Comparison of ENCODE assay signal across 23 mouse cellular contexts in the genomic region with DNA sequence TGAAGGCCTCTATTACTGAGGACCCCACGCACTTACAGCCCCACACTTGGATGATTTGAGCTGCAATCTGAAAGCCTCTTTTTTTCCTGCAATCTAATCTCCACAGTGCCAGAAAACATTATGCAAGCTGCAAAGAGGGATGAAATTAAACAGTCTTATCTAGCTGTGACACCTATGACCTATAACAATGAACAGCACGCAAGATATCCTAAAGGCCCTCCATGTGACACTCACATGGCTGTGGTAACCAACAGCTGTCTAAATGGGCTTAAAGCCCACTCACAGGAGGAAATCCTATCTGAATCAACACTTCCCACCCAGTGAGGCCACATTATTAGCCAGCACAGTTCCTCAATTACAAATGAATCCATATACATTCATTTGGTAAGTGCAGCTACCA. TPM values are rescaled to one million over a fixed set of nuclear protein-coding genes. Genes with fewer than 3 reads are reported as not detected.
A peak's percentile ranks its signal among the peaks of the same experiment; 100 is the strongest.
DNase-seq lines count a peak whose midpoint lies in the region; ATAC-seq and TF ChIP-seq lines count a peak whose summit lies in the region.
"Had no signal": no experiment of that assay in that cellular context is flagged by ENCODE, and none has a peak within 500 bp of the region (broad histone marks: within the 10 kb centered on the region; RNA-seq: fewer than 3 reads in every experiment).

No protein-coding gene starts in this region.

- H3K9me3 ChIP-seq in kidney, embryonic 14.5 days (ENCODE audit: control insufficient read depth, low read length), result no peaks in the 10 kb centered on the region
- no peaks in the 10 kb centered on the region for H3K9me3 ChIP-seq in MEL (replicated peaks; ENCODE audit: insufficient read depth, low read length)
- H3K9me3 ChIP-seq: embryonic facial prominence, embryonic 15.5 days; midbrain, embryonic 15.5 days; neural tube, embryonic 12.5 days; stomach, embryonic 15.5 days had no signal

- 91% methylated on average over 2 of the region's 2 CpGs for WGBS in kidney, embryonic 14.5 days

- intact Hi-C loops in left cerebral cortex, postnatal 25 days (cut with DNase I), result no loop called here

- no peak overlapping the region for H3K4me3 ChIP-seq in kidney, embryonic 14.5 days (ENCODE audit: low read length)
- H3K4me3 ChIP-seq in MEL (ENCODE audit: control insufficient read depth in 1 of 2, insufficient read depth in 1 of 2, low read depth in 2 of 2, low read length in 2 of 2), result no peak overlapping the region
- H3K4me3 ChIP-seq: embryonic facial prominence, embryonic 15.5 days; layer of hippocampus, adult 2 months; midbrain, embryonic 15.5 days; neural tube, embryonic 12.5 days; stomach, embryonic 15.5 days had no signal

- no peak for TF ChIP-seq CTCF in MEL (IDR thresholded peaks at IDR 0.05 in 2 of 3, conservative IDR thresholded peaks at IDR 0.05 in 1 of 3; ENCODE audit: control insufficient read depth in 1 of 3, insufficient read depth in 1 of 3, low read depth in 2 of 3, low read length in 3 of 3, poor library complexity in 1 of 3, severe bottlenecking in 1 of 3)

- no peak for ATAC-seq in kidney, embryonic 14.5 days (ENCODE audit: low FRiP score, low TSS enrichment)
- ATAC-seq in hematopoietic stem cell, adult 5-6 weeks (replicated peaks in 1 of 2; ENCODE audit: insufficient read depth in 1 of 2, low FRiP score in 2 of 2, low TSS enrichment in 1 of 2, low read depth in 1 of 2, poor library complexity in 2 of 2, severe bottlenecking in 2 of 2), result peak; percentile 35 to 51; a peak in 1 of 4 replicates
- peak; percentile 76 for ATAC-seq in megakaryocyte-erythroid progenitor cell, adult 5-6 weeks (replicated peaks; ENCODE audit: low FRiP score, low TSS enrichment, poor library complexity, severe bottlenecking)
- ATAC-seq: forebrain, embryonic 14.5 days; midbrain, embryonic 15.5 days had no signal

- no peak overlapping the region for H3K27ac ChIP-seq in kidney, embryonic 14.5 days (ENCODE audit: low read depth, low read length)
- no peak overlapping the region; the same call in 1 of the 2 replicates for H3K27ac ChIP-seq in MEL (ENCODE audit: control insufficient read depth, low read depth, low read length)
- H3K27ac ChIP-seq: embryonic facial prominence, embryonic 15.5 days; layer of hippocampus, adult 2 months; midbrain, embryonic 15.5 days; neural tube, embryonic 12.5 days; stomach, embryonic 15.5 days had no signal

- no peaks in the 10 kb centered on the region; the same call in 1 of the 2 replicates for H3K79me2 ChIP-seq in MEL (ENCODE audit: control insufficient read depth, insufficient read depth, low read length, poor library complexity)

- TF ChIP-seq POLR2A in MEL (IDR thresholded peaks at IDR 0.05; ENCODE audit: control insufficient read depth in 1 of 2, insufficient read depth in 1 of 2, low read depth in 1 of 2, low read length in 2 of 2, poor library complexity in 1 of 2), result no peak

- H3K4me2 ChIP-seq in kidney, embryonic 14.5 days (replicated peaks; ENCODE audit: low read depth, low read length), result no peak overlapping the region
- H3K4me2 ChIP-seq: embryonic facial prominence, embryonic 15.5 days; midbrain, embryonic 15.5 days; neural tube, embryonic 12.5 days; stomach, embryonic 15.5 days had no signal

- TF ChIP-seq RAD21 in MEL (IDR thresholded peaks at IDR 0.05; ENCODE audit: low read depth, low read length), result no peak

- no peaks in the 10 kb centered on the region for H3K27me3 ChIP-seq in kidney, embryonic 14.5 days (ENCODE audit: control insufficient read depth, insufficient read depth, low read length)
- H3K27me3 ChIP-seq in MEL (ENCODE audit: control insufficient read depth in 1 of 2, insufficient read depth in 2 of 2, low read length in 2 of 2), result no peaks in the 10 kb centered on the region
- H3K27me3 ChIP-seq: embryonic facial prominence, embryonic 15.5 days; midbrain, embryonic 15.5 days; neural tube, embryonic 12.5 days; stomach, embryonic 15.5 days had no signal

- no peaks in the 10 kb centered on the region; the same call in 1 of the 2 replicates for H3K4me1 ChIP-seq in kidney, embryonic 14.5 days (ENCODE audit: control insufficient read depth, insufficient read depth, low read length)
- H3K4me1 ChIP-seq in MEL (ENCODE audit: control insufficient read depth in 1 of 2, insufficient read depth in 2 of 2, low read length in 2 of 2), result peaks cover 10 to 30% of the 10 kb centered on the region in 2 experiments
- H3K4me1 ChIP-seq: embryonic facial prominence, embryonic 15.5 days; neural tube, embryonic 12.5 days; stomach, embryonic 15.5 days had no signal

- H3K9ac ChIP-seq in kidney, embryonic 14.5 days (ENCODE audit: low read depth, low read length), result no peak overlapping the region
- no peak overlapping the region for H3K9ac ChIP-seq in MEL (ENCODE audit: control insufficient read depth, low read depth, low read length, poor library complexity, severe bottlenecking)
- H3K9ac ChIP-seq: embryonic facial prominence, embryonic 15.5 days; midbrain, embryonic 15.5 days; neural tube, embryonic 12.5 days; stomach, embryonic 15.5 days had no signal

- peak; percentile 70 to 86 for TF ChIP-seq EP300 in MEL (IDR thresholded peaks at IDR 0.05; ENCODE audit: low read depth in 1 of 2, low read length in 2 of 2)

- DNase-seq in kidney, postnatal 10 days, result peak; percentile 7
- peak; percentile 58 for DNase-seq in MEL (ENCODE audit: low read depth, low spot score)
- no peak for DNase-seq in left cerebral cortex, postnatal 25 days (ENCODE audit: low spot score in 2 of 2)
- no peak for DNase-seq in right cerebral cortex, postnatal 36 days (ENCODE audit: low spot score in 2 of 2)
- DNase-seq: adrenal gland, postnatal 10 days; cerebellum, adult 2 months; gastrocnemius, postnatal 14 days; heart, postnatal 10 days; kidney, adult 8-10 months; kidney, postnatal 25 days; lung, postnatal 10 days; right cerebral cortex, postnatal 14 days; spleen, adult 18-20 months; thymus, adult 2 months had no signal

- peaks cover 2% of the 10 kb centered on the region; the same call in 1 of the 2 replicates for H3K36me3 ChIP-seq in kidney, embryonic 14.5 days (ENCODE audit: control insufficient read depth, insufficient read depth, low read length)
- H3K36me3 ChIP-seq in MEL (ENCODE audit: control insufficient read depth in 1 of 2, insufficient read depth in 2 of 2, low read length in 2 of 2), result peaks cover 18 to 30% of the 10 kb centered on the region in 2 experiments
- H3K36me3 ChIP-seq: neural tube, embryonic 12.5 days; stomach, embryonic 15.5 days had no signal

TF ChIP-seq in MEL, 35 proteins besides CTCF, POLR2A, EP300 and RAD21:
- no peak for TF ChIP-seq POLR2AphosphoS2 (IDR thresholded peaks at IDR 0.05; ENCODE audit: low read length)
- TF ChIP-seq BHLHE40 (IDR thresholded peaks at IDR 0.05; ENCODE audit: borderline replicate concordance, low read depth, low read length), result peak; percentile 71
- TF ChIP-seq MYC (IDR thresholded peaks at IDR 0.05; ENCODE audit: low read depth, low read length), result 0 out of 2 replicates have a peak, but pooled peaks have one; percentile 55
- peak; percentile 86 for TF ChIP-seq MAX (IDR thresholded peaks at IDR 0.05; ENCODE audit: low read length)
- TF ChIP-seq TAL1 (IDR thresholded peaks at IDR 0.05; ENCODE audit: low read length), result peak; percentile 69
- no peak for TF ChIP-seq ELF1 (IDR thresholded peaks at IDR 0.05; ENCODE audit: low read depth, low read length)
- no peak for TF ChIP-seq USF2 (IDR thresholded peaks at IDR 0.05; ENCODE audit: borderline replicate concordance in 1 of 2, insufficient read depth in 1 of 2, low read depth in 1 of 2, low read length in 2 of 2)
- peak; percentile 10; the same call in 1 of the 2 replicates for TF ChIP-seq MAFK (IDR thresholded peaks at IDR 0.05; ENCODE audit: borderline replicate concordance, low read depth, low read length)
- TF ChIP-seq SIN3A (IDR thresholded peaks at IDR 0.05; ENCODE audit: low read length), result peak; percentile 87
- peak; percentile 93 for TF ChIP-seq TCF12 (IDR thresholded peaks at IDR 0.05; ENCODE audit: low read depth, low read length)
- no peak for TF ChIP-seq JUND (IDR thresholded peaks at IDR 0.05; ENCODE audit: low read depth, low read length)
- peak; percentile 89 for TF ChIP-seq RCOR1 (IDR thresholded peaks at IDR 0.05; ENCODE audit: low read depth, low read length)
- 0 out of 2 replicates have a peak, but pooled peaks have one; percentile 5 for TF ChIP-seq ZNF384 (IDR thresholded peaks at IDR 0.05; ENCODE audit: low read depth, low read length)
- peak; percentile 83 for TF ChIP-seq USF1 (IDR thresholded peaks at IDR 0.05; ENCODE audit: low read depth, low read length)
- TF ChIP-seq ETS1 (IDR thresholded peaks at IDR 0.05; ENCODE audit: low read depth, low read length), result peak; percentile 100
- no peak for TF ChIP-seq ZKSCAN1 (IDR thresholded peaks at IDR 0.05; ENCODE audit: low read depth, low read length)
- TF ChIP-seq MEF2A (IDR thresholded peaks at IDR 0.05; ENCODE audit: extremely low read depth, insufficient replicate concordance, low read depth, low read length, poor library complexity, severe bottlenecking), result peak; percentile 55; the same call in 1 of the 2 replicates
- TF ChIP-seq GATA1 (IDR thresholded peaks at IDR 0.05; ENCODE audit: low read depth, low read length), result peak; percentile 69
- TF ChIP-seq E2F4 (IDR thresholded peaks at IDR 0.05; ENCODE audit: borderline replicate concordance, low read depth, low read length), result no peak
- peak; percentile 97 for TF ChIP-seq MXI1 (IDR thresholded peaks at IDR 0.05; ENCODE audit: low read depth, low read length)

RNA-seq across cellular contexts. Expression of a gene that starts 35.9 kb away (rescaled TPM):
- 16.8 and 34.5 TPM in 2 replicates for polyA plus RNA-seq in kidney, embryonic 14.5 days (2014; fragmentation: Nextera tagmentation; extraction: Ambion mirVana)
- total RNA-seq in MEL (2012; rRNA removed), result 16.2 and 19.8 TPM in 2 replicates
- polyA plus RNA-seq in MEL (2012; ENCODE audit: insufficient read depth in 1 of 2, insufficient read length in 2 of 2, low read depth in 1 of 2, low replicate concordance in 2 of 2, missing spikeins in 1 of 2), result 10 to 100 TPM; 30.5 to 47.6 TPM
- 43.1 and 45.3 TPM in 2 replicates for total RNA-seq in hematopoietic stem cell, adult 5-6 weeks (2017)
- 57.8 and 81.5 TPM in 2 replicates for total RNA-seq in megakaryocyte-erythroid progenitor cell, adult 5-6 weeks (2014; fragmentation: Nextera tagmentation)
- total RNA-seq in megakaryocyte-erythroid progenitor cell, adult 5-6 weeks (2017), result 24.6 TPM in 2 replicates
- 100 to 1,000 TPM in 1 of 2 experiments, 10 to 100 TPM in 1; 79.8 to 102 TPM for total RNA-seq in left cerebral cortex, postnatal 25 days (2021)

Comparison
In these comparisons a context has a peak if more than half of its experiments do, and no peak if none do; other contexts are left out.
1. DNase-seq: peak in kidney, postnatal 10 days (single experiment) and MEL (single experiment); none in left cerebral cortex, postnatal 25 days (0 of 2) and right cerebral cortex, postnatal 36 days (0 of 2).